Mouse (Mus musculus): Measurements from ENCODE around the gene Abhd16b.
A peak's percentile ranks its signal among the peaks of the same experiment; 100 is the strongest.
"Not testable (repeated sequence)": the region's sequence is repeated elsewhere in the genome, so short reads cannot be mapped to it uniquely, and the experiment has no call there.

Gene Abhd16b

GRCm38 (mm10) chr2:181487338-181488277 is 5.4 kb upstream of the Abhd16b start:
- DNase-seq (ENCODE audit: low spot score in 2 of 2) = no peak

DNA sequence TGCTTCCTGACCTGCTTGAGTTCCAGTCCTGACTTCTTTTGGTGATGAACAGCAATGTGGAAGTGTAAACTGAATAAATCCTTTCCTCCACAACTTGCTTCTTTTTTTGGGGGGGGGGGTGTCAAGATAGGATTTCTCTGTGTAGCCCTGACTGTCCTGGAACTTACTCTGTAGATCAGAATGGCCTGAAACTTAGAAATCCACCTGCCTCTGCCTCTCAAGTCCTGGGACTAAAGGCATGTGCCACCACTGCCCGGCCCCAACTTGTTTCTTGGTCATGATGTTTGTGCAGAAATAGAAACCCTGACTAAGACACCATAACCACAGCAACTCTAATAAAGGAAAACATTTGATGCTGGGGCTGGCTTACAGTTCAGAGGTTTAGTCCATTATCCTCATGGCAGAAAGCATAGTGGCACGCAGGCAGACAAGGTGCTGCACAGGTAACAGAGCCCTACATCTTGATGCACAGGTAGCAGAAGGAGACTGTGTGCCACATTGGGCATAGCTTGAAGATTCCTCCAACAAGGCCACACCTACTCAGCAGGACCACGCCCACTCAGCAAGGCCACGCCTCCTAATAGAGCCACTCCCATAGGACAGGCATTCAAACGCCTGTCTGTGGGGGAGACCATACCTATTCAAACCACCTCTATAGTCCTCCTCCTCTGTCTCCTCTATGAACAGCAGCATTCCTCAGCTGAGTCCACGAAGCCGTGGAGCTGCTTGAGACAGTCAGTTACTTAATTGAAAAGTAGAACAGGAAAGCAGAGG is 1.4 kb upstream of the Abhd16b start:
- DNase-seq (ENCODE audit: low spot score in 2 of 2) = no peak

DNA sequence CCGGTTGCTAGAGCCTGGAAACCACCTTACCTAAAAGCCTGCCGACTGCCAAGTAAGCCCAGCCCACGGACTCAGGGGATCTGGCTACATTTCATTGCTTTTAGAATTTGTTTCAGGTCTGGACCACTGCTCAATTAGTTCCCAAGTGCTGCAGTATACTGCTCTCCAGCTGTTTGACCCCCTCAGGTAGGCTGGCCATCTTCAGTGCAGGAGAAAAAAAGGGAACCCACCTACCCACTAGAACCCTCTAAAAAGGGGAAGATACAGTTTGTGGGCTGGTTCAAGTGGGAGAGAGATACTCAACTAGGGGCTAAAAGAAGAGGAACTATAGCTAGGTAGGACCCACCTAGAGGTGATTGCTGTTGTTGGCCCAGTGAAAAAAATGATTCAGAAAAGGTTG is 800 bp upstream of the Abhd16b start:
- DNase-seq (ENCODE audit: low spot score in 2 of 2) = no peak

DNA sequence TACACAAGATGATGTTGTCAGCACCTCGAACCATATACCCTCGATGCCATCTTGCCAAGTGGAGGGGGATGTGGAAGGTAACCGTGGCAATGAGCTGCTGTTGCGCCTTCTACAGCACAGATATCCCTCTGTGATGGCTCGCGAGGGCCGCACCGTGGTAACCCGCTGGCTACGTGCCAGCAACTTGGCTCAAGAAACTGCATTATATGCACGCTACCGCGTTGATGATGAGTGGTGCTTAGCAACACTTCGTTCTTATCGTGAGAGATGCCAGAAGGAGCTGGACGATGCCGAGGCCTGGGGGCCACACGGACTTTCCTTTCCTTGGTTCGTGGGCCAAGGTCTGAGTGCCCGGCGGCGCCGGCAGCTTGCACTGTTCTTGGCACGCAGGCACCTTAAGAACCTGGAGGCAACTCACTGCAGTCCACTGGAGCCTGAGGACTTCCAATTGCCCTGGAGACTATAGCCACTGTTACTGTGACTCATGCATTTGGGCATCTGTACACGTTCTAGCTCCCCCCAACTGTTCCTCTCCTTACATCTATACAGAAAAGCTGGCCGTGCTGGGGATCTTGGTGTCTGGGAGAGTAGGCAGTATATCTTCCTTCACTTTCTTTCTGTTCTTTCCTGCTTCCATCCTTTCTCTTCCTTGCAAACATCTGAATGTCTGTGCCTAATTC is 1.4 kb downstream of the Abhd16b start:
- no peak for DNase-seq (ENCODE audit: low spot score in 2 of 2)

GRCm38 (mm10) chr2:181495845-181496244 is 2.8 kb downstream of the Abhd16b start:
- not testable (repeated sequence) for DNase-seq (ENCODE audit: low spot score in 2 of 2)

GRCm38 (mm10) chr2:181496281-181496680 is 3.3 kb downstream of the Abhd16b start:
- DNase-seq (ENCODE audit: low spot score in 2 of 2) = peak in 1 of 2 experiments; percentile 37

GRCm38 (mm10) chr2:181496831-181497547 is 4.0 kb downstream of the Abhd16b start, which contains the start of gene Tpd52l2:
Gene Tpd52l2 (plus strand): TSS chr2:181497142.
- DNase-seq (ENCODE audit: low spot score in 2 of 2) = peak; percentile 88 to 89

DNA sequence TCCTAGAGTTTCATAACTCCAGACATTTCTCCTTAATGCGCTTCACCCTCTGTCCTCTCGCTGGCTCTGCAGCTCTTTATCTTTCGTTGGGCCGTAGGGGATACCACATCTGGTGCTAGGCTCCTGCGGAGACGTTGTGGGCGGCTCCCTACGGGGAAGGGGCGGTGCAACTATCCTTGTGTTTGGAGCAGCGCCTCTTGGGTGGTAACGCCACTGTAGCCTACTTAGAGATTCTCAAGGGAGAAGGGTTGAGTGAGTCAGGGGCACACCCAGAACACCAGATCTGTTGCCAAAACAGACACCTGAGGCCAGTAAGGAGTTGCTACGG is 4.5 kb downstream of the Abhd16b start:
- DNase-seq (ENCODE audit: low spot score in 2 of 2) = peak in 1 of 2 experiments; percentile 29

DNA sequence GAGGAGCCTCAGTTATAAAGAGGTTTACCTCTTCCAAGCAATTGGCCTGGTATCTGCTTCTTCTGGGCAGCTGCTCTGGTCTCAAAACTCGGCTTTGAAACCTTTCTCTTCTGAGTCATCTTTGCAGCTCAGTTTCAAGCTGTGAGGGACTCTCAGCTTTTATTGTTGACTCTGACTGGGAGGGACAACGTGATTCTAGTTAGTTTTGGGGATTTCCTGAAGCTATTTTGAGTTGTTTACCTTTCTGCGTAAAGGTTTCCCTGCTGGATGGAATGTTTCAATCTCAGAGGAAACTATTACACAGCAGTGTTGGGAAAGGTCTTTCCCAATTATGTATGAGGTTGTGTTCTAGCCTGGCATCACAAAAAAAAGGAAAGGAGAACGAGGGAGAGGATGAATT is 5.6 kb downstream of the Abhd16b start:
- DNase-seq (ENCODE audit: low spot score in 2 of 2) = no peak

DNA sequence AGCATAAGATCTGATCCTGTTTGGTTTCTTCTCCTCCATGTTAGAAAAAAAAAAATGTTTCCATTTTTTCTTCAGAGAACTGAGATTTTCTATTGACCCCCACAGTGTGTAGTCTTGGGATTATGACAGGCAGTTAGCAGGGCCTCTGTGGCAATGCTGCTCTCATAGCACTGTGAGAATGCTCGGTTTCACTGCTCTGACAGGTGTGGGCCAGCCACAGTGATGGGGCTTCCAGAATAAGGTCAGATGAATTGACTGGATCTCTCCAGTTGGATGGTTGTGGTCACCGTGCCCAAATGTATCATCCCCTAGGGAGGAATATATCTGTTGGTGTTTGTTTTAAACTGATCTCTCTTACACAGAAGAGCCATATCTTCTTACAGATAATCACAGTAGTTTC is 16.2 kb downstream of the Abhd16b start:
- DNase-seq (ENCODE audit: low spot score in 2 of 2) = no peak

DNA sequence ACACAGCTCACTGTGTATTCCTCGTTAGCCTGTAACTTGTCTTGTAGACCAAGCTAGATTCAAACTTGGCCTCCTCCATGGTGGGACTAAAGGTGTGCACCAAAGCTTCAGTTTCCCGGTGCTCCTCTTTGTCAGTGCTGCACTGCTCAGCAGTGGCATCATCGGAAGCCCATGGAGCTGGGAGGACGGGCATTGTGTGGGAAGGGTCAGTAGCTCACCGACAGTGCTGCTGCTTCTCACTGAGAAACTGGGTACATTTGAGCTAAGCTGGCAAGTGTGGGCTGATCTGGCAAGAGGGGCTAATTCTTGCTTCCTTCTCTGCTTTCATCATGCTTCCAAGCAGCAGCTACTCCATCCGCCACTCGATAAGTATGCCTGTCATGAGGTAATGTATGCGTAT is 18.2 kb downstream of the Abhd16b start:
- no peak for DNase-seq (ENCODE audit: low spot score in 2 of 2)

GRCm38 (mm10) chr2:181519201-181519600 is 26.2 kb downstream of the Abhd16b start:
- no peak for DNase-seq (ENCODE audit: low spot score in 2 of 2)

DNA sequence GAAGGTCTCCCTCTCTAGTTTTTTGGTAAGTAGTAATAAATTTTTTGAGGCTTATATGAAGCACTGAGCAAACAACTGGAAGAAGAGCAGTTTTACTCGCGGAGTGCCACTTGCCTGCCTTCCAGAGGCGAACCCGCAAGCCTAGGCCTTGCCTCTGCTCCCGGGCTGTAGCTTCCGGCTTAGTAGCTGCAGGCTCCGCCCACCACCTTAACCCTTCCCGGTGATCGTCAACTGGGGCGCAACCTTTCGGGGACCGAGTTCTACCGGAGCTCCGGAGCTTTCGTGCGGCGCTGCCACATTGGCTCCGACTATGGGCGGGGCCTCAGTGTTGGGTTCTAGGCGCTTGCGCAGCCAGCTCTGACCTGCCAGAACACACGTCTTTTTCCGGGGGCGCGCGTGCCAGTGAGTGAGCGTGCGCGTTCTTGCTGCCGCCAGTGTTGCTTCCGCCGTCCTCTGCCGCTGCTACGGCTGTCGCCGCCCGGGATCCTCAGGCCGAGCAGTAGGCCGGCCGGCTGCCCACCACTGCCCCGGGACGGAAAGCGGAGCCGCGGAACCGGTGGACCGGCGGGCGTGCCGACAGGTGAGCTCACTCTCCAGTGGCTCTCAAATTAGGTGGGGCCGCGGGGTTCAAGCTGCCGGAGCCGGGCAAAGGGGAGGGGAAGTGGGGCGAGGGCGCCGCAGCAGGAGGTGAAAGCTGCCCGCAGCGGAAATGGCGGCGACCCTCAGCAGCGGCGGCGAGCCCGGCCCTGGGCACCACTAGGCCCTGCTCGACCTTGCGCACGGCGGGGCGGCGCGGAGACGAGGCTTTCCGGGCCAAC is 27.3 kb downstream of the Abhd16b start, which contains the start of gene Dnajc5:
Dnajc5 (plus strand) TSS at position 368 of the 818 bp plus-strand sequence.
- peak; percentile 98 for DNase-seq (ENCODE audit: low spot score in 2 of 2)

- DNase-seq (ENCODE audit: low spot score in 2 of 2) = no peak
Observed at GRCm38 (mm10) chr2:181520936-181521227, 27.9 kb downstream of the Abhd16b start.

- DNase-seq (ENCODE audit: low spot score in 2 of 2) = no peak
Observed at GRCm38 (mm10) chr2:181521491-181521890, 28.5 kb downstream of the Abhd16b start.

- no peak for DNase-seq (ENCODE audit: low spot score in 2 of 2)
Observed at GRCm38 (mm10) chr2:181522811-181523210, 29.8 kb downstream of the Abhd16b start.

DNA sequence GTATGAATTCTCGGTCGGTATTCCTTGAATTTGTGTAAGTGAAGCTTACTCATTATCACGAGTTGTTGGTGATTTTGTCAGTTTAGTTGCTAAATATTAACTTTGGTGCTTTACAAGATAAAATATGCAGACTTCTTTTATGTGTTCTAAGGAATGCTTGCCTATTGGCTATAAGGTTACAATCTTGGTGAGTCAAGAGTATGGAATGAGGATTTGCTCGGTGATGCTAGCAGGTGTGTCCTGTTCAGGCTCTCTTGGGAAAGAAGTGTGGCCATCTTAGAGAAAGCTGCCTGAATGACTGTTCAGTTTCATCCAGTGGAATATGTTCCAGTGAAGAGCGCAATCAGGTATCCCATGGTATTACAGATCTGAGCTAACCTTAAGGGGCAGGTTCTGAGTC is 32.5 kb downstream of the Abhd16b start:
- DNase-seq (ENCODE audit: low spot score in 2 of 2) = no peak

DNA sequence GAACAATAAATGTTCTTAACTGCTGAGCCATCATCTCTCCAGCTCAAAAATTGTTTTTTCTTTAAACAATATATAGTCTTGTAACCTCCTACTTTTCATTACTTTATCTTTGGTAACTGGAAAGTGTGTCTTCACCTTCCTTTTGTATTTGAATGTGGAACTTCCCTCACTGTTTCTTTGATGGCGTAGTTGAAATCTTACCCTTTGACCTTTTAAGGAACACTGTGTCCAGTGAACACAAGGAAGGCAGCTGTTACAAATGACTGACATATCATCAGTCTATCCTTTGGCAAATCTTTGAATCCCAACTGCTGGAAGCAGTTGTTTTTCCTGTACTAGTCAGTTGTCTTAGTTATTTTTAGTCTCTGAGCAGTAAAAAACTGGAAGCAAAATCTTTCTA is 36.1 kb downstream of the Abhd16b start:
- no peak for DNase-seq (ENCODE audit: low spot score in 2 of 2)

DNA sequence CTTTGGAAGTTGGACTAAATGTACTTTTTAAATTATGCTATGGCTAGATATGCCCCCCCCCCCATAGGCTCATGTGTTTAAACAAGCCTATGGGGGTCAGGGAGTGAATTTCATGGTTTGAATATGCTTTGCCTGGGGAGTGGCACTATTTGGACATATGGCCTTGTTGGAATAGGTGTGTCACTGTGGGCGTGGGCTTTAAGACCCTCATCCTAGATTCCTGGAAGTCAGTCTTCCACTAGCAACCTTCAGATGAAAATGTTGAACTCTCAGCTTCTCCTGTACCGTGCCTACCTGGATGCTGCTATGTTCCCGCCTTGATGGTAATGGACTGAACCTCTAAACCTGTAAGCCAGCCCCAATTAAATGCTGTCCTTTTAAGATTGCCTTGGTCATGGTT is 39.6 kb downstream of the Abhd16b start:
- DNase-seq (ENCODE audit: low spot score in 2 of 2) = no peak

GRCm38 (mm10) chr2:181536410-181536809 is 43.4 kb downstream of the Abhd16b start:
- no peak for DNase-seq (ENCODE audit: low spot score in 2 of 2)

All from frontal cortex, postnatal 14 days (tissue).